Mouse (Mus musculus): ENCODE data around the gene Trp53tg5. TPM values are rescaled to one million over a fixed set of nuclear protein-coding genes. Genes with fewer than 3 reads are reported as not detected.

Trp53tg5 gene
- polyA plus RNA-seq (2015; fragmentation: Nextera tagmentation; extraction: Ambion mirVana): not detected in 2 replicates

- Histone ChIP-seq H3K9ac (ENCODE audit: low read length) (no peak within 1 kb of the TSS), H3K27ac (ENCODE audit: low read length) (no peak within 1 kb of the TSS), H3K4me1 (replicated peaks; ENCODE audit: control insufficient read depth, insufficient read depth, low read length) (no peaks in the 10 kb centered on the region), H3K36me3 (ENCODE audit: control insufficient read depth, insufficient read depth, low read length) (no peaks in the 10 kb centered on the region), H3K4me3 (ENCODE audit: low read length) (no peak within 1 kb of the TSS), H3K4me2 (ENCODE audit: low read depth, low read length) (no peak within 1 kb of the TSS), H3K27me3 (ENCODE audit: control insufficient read depth, insufficient read depth, low read depth, low read length) (no peaks in the 10 kb centered on the region), H3K9me3 (ENCODE audit: control insufficient read depth, low read length) (no peaks in the 10 kb centered on the region)
- ATAC-seq (ENCODE audit: low read depth): no peak
- 75% methylated on average over 6 of the region's 6 CpGs for WGBS
Observed at GRCm38 (mm10) chr2:164473624-164474023, at the start of gene Trp53tg5. Gene Trp53tg5, minus strand, starts transcription at chr2:164473724.

GRCm38 (mm10) chr2:164522280-164522679, 48.8 kb upstream of the Trp53tg5 start:
- ATAC-seq (ENCODE audit: low read depth): peak; percentile 36; the same call in 1 of the 2 replicates
- WGBS: 21% methylated on average over 8 of the region's 8 CpGs
- Histone ChIP-seq H3K4me1 (replicated peaks; ENCODE audit: control insufficient read depth, insufficient read depth, low read length) (no peaks in the 10 kb centered on the region; the same call in 1 of the 2 replicates), H3K9me3 (ENCODE audit: control insufficient read depth, low read length) (no peaks in the 10 kb centered on the region), H3K27ac (ENCODE audit: low read length) (peak overlapping the region; percentile 49; the same call in 1 of the 2 replicates), H3K36me3 (ENCODE audit: control insufficient read depth, insufficient read depth, low read length) (no peaks in the 10 kb centered on the region), H3K4me3 (ENCODE audit: low read length) (no peak overlapping the region), H3K27me3 (ENCODE audit: control insufficient read depth, insufficient read depth, low read depth, low read length) (no peaks in the 10 kb centered on the region), H3K4me2 (ENCODE audit: low read depth, low read length) (peak overlapping the region; percentile 25), H3K9ac (ENCODE audit: low read length) (no peak overlapping the region)

GRCm38 (mm10) chr2:164521841-164522240, 48.3 kb upstream of the Trp53tg5 start:
- peak; percentile 57; the same call in 1 of the 2 replicates for ATAC-seq (ENCODE audit: low read depth)
- 14% methylated on average over 11 of the region's 11 CpGs for WGBS
- H3K27ac ChIP-seq (ENCODE audit: low read length): peak overlapping the region; percentile 49; the same call in 1 of the 2 replicates

DNA sequence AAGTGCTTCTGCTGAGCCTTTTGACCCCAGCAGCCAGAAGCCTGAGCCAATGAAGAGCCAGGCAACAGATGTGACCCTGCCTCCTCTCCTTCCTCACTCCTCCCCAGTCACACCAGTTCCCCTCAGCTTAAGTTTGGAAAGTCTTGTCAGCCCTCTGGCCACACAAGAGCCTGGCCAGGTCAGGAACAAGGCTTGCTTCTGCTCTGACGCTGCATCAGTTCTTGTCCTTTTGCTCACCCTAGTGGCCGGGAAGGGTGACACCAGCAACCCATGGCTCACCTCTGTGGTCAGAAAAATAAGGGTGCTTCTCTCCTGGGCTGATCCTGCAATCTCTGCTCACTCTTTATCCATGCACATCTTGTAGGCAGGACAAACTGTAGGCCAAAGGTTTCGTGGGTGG, 47.3 kb upstream of the Trp53tg5 start:
- H3K36me3 ChIP-seq (ENCODE audit: control insufficient read depth, insufficient read depth, low read length): no peaks in the 10 kb centered on the region

More at GRCm38 (mm10) chr2:164521841-164522240, 48.3 kb upstream of the Trp53tg5 start:
- Histone ChIP-seq H3K4me1 (replicated peaks; ENCODE audit: control insufficient read depth, insufficient read depth, low read length) (no peaks in the 10 kb centered on the region; the same call in 1 of the 2 replicates), H3K9me3 (ENCODE audit: control insufficient read depth, low read length) (no peaks in the 10 kb centered on the region), H3K36me3 (ENCODE audit: control insufficient read depth, insufficient read depth, low read length) (no peaks in the 10 kb centered on the region), H3K9ac (ENCODE audit: low read length) (no peak overlapping the region), H3K4me2 (ENCODE audit: low read depth, low read length) (peak overlapping the region; percentile 25), H3K4me3 (ENCODE audit: low read length) (no peak overlapping the region), H3K27me3 (ENCODE audit: control insufficient read depth, insufficient read depth, low read depth, low read length) (no peaks in the 10 kb centered on the region)

GRCm38 (mm10) chr2:164519171-164519526, 45.6 kb upstream of the Trp53tg5 start:
- peaks cover 2% of the 10 kb centered on the region; the same call in 1 of the 2 replicates for H3K4me1 ChIP-seq (replicated peaks; ENCODE audit: control insufficient read depth, insufficient read depth, low read length)
- H3K9ac ChIP-seq (ENCODE audit: low read length): no peak overlapping the region
- 0 out of 2 replicates have a peak, but pooled peaks cover 3% of the 10 kb centered on the region for H3K9me3 ChIP-seq (ENCODE audit: control insufficient read depth, low read length)
- no peak overlapping the region for H3K4me3 ChIP-seq (ENCODE audit: low read length)
- no peak overlapping the region for H3K4me2 ChIP-seq (ENCODE audit: low read depth, low read length)
- no peaks in the 10 kb centered on the region for H3K36me3 ChIP-seq (ENCODE audit: control insufficient read depth, insufficient read depth, low read length)
- no peaks in the 10 kb centered on the region for H3K27me3 ChIP-seq (ENCODE audit: control insufficient read depth, insufficient read depth, low read depth, low read length)
- H3K27ac ChIP-seq (ENCODE audit: low read length): no peak overlapping the region
- no peak for ATAC-seq (ENCODE audit: low read depth)
- 73% methylated on average over 6 of the region's 6 CpGs for WGBS

More for the DNA sequence above, 47.3 kb upstream of the Trp53tg5 start:
- Histone ChIP-seq H3K4me2 (ENCODE audit: low read depth, low read length) (no peak overlapping the region), H3K4me1 (replicated peaks; ENCODE audit: control insufficient read depth, insufficient read depth, low read length) (peaks cover 2% of the 10 kb centered on the region; the same call in 1 of the 2 replicates), H3K4me3 (ENCODE audit: low read length) (no peak overlapping the region), H3K27me3 (ENCODE audit: control insufficient read depth, insufficient read depth, low read depth, low read length) (no peaks in the 10 kb centered on the region), H3K27ac (ENCODE audit: low read length) (no peak overlapping the region), H3K9ac (ENCODE audit: low read length) (no peak overlapping the region), H3K9me3 (ENCODE audit: control insufficient read depth, low read length) (0 out of 2 replicates have a peak, but pooled peaks cover 3% of the 10 kb centered on the region)
- ATAC-seq (ENCODE audit: low read depth): peak; percentile 69
- WGBS: 15% methylated on average over 3 of the region's 3 CpGs

DNA sequence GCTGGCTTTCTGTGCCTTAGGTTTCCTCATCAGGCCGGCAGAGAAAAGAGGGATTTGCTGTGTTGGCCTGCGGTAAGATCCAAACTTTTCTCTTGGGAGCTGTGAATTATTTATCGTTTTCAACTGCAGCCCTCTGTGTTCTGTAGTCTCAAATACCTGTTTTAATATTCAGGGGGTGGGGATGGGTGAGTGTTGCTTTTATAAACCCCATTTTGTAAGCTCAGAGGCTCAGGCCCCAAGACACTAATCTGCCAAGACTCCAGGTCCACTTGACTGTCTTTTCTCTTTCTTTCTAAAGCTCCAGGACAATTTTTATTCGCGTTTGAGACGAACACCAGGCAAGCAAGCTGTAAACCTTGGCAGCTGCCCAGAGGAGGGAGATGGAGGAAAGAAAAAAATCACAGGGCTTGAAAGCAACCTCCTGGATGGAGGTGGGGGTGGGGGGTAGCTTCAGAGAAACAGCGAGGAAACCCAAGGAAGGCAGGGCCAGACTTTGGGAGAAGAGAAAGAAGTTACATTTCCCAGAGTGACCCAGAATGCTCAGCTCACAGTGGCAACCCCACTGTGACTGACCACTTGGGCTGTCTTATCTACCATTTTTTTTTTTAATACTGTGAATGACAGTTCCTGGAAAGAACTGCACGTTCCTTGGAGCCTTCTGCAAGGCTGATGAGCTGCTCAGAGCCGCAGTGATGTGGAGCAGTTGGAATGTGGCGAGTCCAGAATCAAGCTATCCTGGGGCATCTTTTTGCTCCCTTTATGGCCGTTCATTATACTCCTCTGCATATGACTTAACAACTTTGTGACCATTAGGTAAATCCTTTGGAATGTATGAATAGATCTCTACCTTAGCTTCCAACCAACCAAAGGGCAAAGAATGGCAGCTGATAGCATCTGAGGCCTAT, 45.0 kb upstream of the Trp53tg5 start:
- 45% methylated on average over 11 of the region's 11 CpGs for WGBS
- Histone ChIP-seq H3K4me1 (replicated peaks; ENCODE audit: control insufficient read depth, insufficient read depth, low read length) (peaks cover 2% of the 10 kb centered on the region; the same call in 1 of the 2 replicates), H3K4me3 (ENCODE audit: low read length) (no peak overlapping the region), H3K27ac (ENCODE audit: low read length) (no peak overlapping the region), H3K27me3 (ENCODE audit: control insufficient read depth, insufficient read depth, low read depth, low read length) (no peaks in the 10 kb centered on the region), H3K36me3 (ENCODE audit: control insufficient read depth, insufficient read depth, low read length) (no peaks in the 10 kb centered on the region), H3K9me3 (ENCODE audit: control insufficient read depth, low read length) (0 out of 2 replicates have a peak, but pooled peaks cover 3% of the 10 kb centered on the region), H3K4me2 (ENCODE audit: low read depth, low read length) (no peak overlapping the region), H3K9ac (ENCODE audit: low read length) (no peak overlapping the region)
- ATAC-seq (ENCODE audit: low read depth): no peak

DNA sequence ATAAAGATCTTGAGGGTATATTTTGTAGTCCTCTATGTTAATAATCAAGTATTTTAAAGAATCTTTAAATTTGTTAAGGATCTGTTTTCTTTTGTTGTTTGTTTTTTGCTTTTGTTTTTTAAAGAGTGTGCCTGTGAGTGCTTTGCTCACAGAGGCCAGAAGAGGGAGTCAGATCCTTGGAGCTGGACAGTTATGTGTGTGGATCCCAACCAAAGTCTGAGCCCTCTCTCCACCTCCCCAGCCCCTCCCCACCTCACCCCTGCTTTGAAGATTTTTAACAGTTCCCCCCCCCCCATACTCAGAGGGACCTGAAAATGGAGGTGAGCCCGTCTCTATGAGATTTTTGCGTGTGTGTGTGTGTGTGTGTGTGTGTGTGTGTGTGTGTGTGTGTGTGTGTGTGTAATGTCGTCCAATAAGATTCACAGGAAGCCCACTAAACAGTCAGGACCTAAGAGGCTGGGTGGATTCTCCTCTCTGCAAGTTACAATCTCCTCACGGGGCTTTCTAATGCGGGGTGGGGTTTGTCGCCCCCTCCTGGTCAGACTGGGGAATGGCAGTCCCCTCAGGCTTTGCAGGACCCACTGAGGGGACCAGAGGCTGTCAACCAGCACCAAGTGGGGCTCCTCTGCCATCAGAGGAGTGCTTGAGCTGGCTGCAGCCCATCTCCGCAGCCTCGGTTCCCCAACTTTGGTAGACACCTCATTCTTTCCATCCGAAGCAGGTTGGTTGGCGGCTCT, 44.1 kb upstream of the Trp53tg5 start:
- Histone ChIP-seq H3K36me3 (ENCODE audit: control insufficient read depth, insufficient read depth, low read length) (no peaks in the 10 kb centered on the region), H3K4me2 (ENCODE audit: low read depth, low read length) (no peak overlapping the region), H3K4me3 (ENCODE audit: low read length) (no peak overlapping the region), H3K9me3 (ENCODE audit: control insufficient read depth, low read length) (0 out of 2 replicates have a peak, but pooled peaks cover 3% of the 10 kb centered on the region), H3K27me3 (ENCODE audit: control insufficient read depth, insufficient read depth, low read depth, low read length) (no peaks in the 10 kb centered on the region), H3K4me1 (replicated peaks; ENCODE audit: control insufficient read depth, insufficient read depth, low read length) (peaks cover 2% of the 10 kb centered on the region; the same call in 1 of the 2 replicates), H3K27ac (ENCODE audit: low read length) (no peak overlapping the region), H3K9ac (ENCODE audit: low read length) (no peak overlapping the region)
- ATAC-seq (ENCODE audit: low read depth): peak; percentile 32; the same call in 1 of the 2 replicates
- WGBS: 30% methylated on average over 10 of the region's 10 CpGs

GRCm38 (mm10) chr2:164516592-164516991, 43.1 kb upstream of the Trp53tg5 start:
- 64% methylated on average over 11 of the region's 11 CpGs for WGBS
- H3K4me1 ChIP-seq (replicated peaks; ENCODE audit: control insufficient read depth, insufficient read depth, low read length): peaks cover 2% of the 10 kb centered on the region; the same call in 1 of the 2 replicates
- no peaks in the 10 kb centered on the region for H3K27me3 ChIP-seq (ENCODE audit: control insufficient read depth, insufficient read depth, low read depth, low read length)
- ATAC-seq (ENCODE audit: low read depth): no peak
- H3K9ac ChIP-seq (ENCODE audit: low read length): no peak overlapping the region
- no peak overlapping the region for H3K4me3 ChIP-seq (ENCODE audit: low read length)
- H3K9me3 ChIP-seq (ENCODE audit: control insufficient read depth, low read length): 0 out of 2 replicates have a peak, but pooled peaks cover 3% of the 10 kb centered on the region
- H3K36me3 ChIP-seq (ENCODE audit: control insufficient read depth, insufficient read depth, low read length): no peaks in the 10 kb centered on the region
- no peak overlapping the region for H3K4me2 ChIP-seq (ENCODE audit: low read depth, low read length)
- no peak overlapping the region for H3K27ac ChIP-seq (ENCODE audit: low read length)

Data from lung, embryonic 16.5 days (tissue).